Mouse (Mus musculus): ENCODE results near the gene Rab4a. TPM values are rescaled to one million over a fixed set of nuclear protein-coding genes. Genes with fewer than 3 reads are reported as not detected.

Rab4a gene
- polyA plus RNA-seq, 1 experiment from 2014 or later, result 64.3 TPM

- 77% methylated on average over 9 of the region's 9 CpGs for WGBS
- no peaks in the 10 kb centered on the region for H3K36me3 ChIP-seq (ENCODE audit: control insufficient read depth, insufficient read depth, low read length)
- no peak for ATAC-seq (ENCODE audit: low FRiP score)
- no peaks in the 10 kb centered on the region for H3K4me1 ChIP-seq (replicated peaks; ENCODE audit: control insufficient read depth, insufficient read depth, low read length)
- no peak overlapping the region for H3K4me2 ChIP-seq (replicated peaks; ENCODE audit: low read depth, low read length)
- H3K9me3 ChIP-seq (ENCODE audit: control insufficient read depth, low read length), result no peaks in the 10 kb centered on the region
- no peak overlapping the region for H3K9ac ChIP-seq (ENCODE audit: low read depth, low read length)
- no peak overlapping the region for H3K27ac ChIP-seq (ENCODE audit: low read depth, low read length)
- DNase-seq (ENCODE audit: low spot score), result no peak
- H3K4me3 ChIP-seq (ENCODE audit: low read depth, low read length), result no peak overlapping the region
- no peaks in the 10 kb centered on the region for H3K27me3 ChIP-seq (ENCODE audit: control insufficient read depth, insufficient read depth, low read length)
Observed at GRCm38 (mm10) chr8:123872048-123872447, 66.3 kb downstream of the Rab4a start.

GRCm38 (mm10) chr8:123873364-123873763 lies 67.6 kb downstream of the Rab4a start:
- ATAC-seq (ENCODE audit: low FRiP score) (no peak), DNase-seq (ENCODE audit: low spot score) (no peak)
- no peaks in the 10 kb centered on the region for H3K27me3 ChIP-seq (ENCODE audit: control insufficient read depth, insufficient read depth, low read length)
- 82% methylated on average over 6 of the region's 6 CpGs for WGBS
- no peak overlapping the region for H3K4me3 ChIP-seq (ENCODE audit: low read depth, low read length)
- H3K36me3 ChIP-seq (ENCODE audit: control insufficient read depth, insufficient read depth, low read length), result no peaks in the 10 kb centered on the region
- H3K9me3 ChIP-seq (ENCODE audit: control insufficient read depth, low read length), result no peaks in the 10 kb centered on the region
- H3K4me1 ChIP-seq (replicated peaks; ENCODE audit: control insufficient read depth, insufficient read depth, low read length), result no peaks in the 10 kb centered on the region
- no peak overlapping the region for H3K4me2 ChIP-seq (replicated peaks; ENCODE audit: low read depth, low read length)
- H3K27ac ChIP-seq (ENCODE audit: low read depth, low read length), result no peak overlapping the region
- H3K9ac ChIP-seq (ENCODE audit: low read depth, low read length), result no peak overlapping the region

GRCm38 (mm10) chr8:123874324-123874723 lies 68.5 kb downstream of the Rab4a start:
- H3K36me3 ChIP-seq (ENCODE audit: control insufficient read depth, insufficient read depth, low read length), result no peaks in the 10 kb centered on the region
- ATAC-seq (ENCODE audit: low FRiP score) (no peak), DNase-seq (ENCODE audit: low spot score) (no peak)
- no peak overlapping the region for H3K27ac ChIP-seq (ENCODE audit: low read depth, low read length)
- no peaks in the 10 kb centered on the region for H3K9me3 ChIP-seq (ENCODE audit: control insufficient read depth, low read length)
- no peaks in the 10 kb centered on the region for H3K4me1 ChIP-seq (replicated peaks; ENCODE audit: control insufficient read depth, insufficient read depth, low read length)
- no peak overlapping the region for H3K4me3 ChIP-seq (ENCODE audit: low read depth, low read length)
- no peak overlapping the region for H3K9ac ChIP-seq (ENCODE audit: low read depth, low read length)
- no peak overlapping the region for H3K4me2 ChIP-seq (replicated peaks; ENCODE audit: low read depth, low read length)
- H3K27me3 ChIP-seq (ENCODE audit: control insufficient read depth, insufficient read depth, low read length), result no peaks in the 10 kb centered on the region
- 83% methylated on average over 11 of the region's 11 CpGs for WGBS

- no peaks in the 10 kb centered on the region for H3K36me3 ChIP-seq (ENCODE audit: control insufficient read depth, insufficient read depth, low read length)
- no peak overlapping the region for H3K4me2 ChIP-seq (replicated peaks; ENCODE audit: low read depth, low read length)
- H3K9me3 ChIP-seq (ENCODE audit: control insufficient read depth, low read length), result no peaks in the 10 kb centered on the region
- WGBS, result 93% methylated on average over 2 of the region's 2 CpGs
- DNase-seq (ENCODE audit: low spot score) (no peak), ATAC-seq (ENCODE audit: low FRiP score) (no peak)
- H3K27ac ChIP-seq (ENCODE audit: low read depth, low read length), result no peak overlapping the region
- no peak overlapping the region for H3K9ac ChIP-seq (ENCODE audit: low read depth, low read length)
- no peaks in the 10 kb centered on the region for H3K4me1 ChIP-seq (replicated peaks; ENCODE audit: control insufficient read depth, insufficient read depth, low read length)
- no peaks in the 10 kb centered on the region for H3K27me3 ChIP-seq (ENCODE audit: control insufficient read depth, insufficient read depth, low read length)
- no peak overlapping the region for H3K4me3 ChIP-seq (ENCODE audit: low read depth, low read length)
Observed at GRCm38 (mm10) chr8:123877865-123878264, 72.1 kb downstream of the Rab4a start.

GRCm38 (mm10) chr8:123880271-123880670 lies 74.5 kb downstream of the Rab4a start:
- Histone ChIP-seq H3K36me3 (ENCODE audit: control insufficient read depth, insufficient read depth, low read length) (no peaks in the 10 kb centered on the region), H3K9ac (ENCODE audit: low read depth, low read length) (no peak overlapping the region), H3K9me3 (ENCODE audit: control insufficient read depth, low read length) (no peaks in the 10 kb centered on the region), H3K4me3 (ENCODE audit: low read depth, low read length) (no peak overlapping the region), H3K4me2 (replicated peaks; ENCODE audit: low read depth, low read length) (no peak overlapping the region), H3K27me3 (ENCODE audit: control insufficient read depth, insufficient read depth, low read length) (no peaks in the 10 kb centered on the region), H3K27ac (ENCODE audit: low read depth, low read length) (no peak overlapping the region), H3K4me1 (replicated peaks; ENCODE audit: control insufficient read depth, insufficient read depth, low read length) (peaks cover 7% of the 10 kb centered on the region; the same call in 1 of the 2 replicates)
- 66% methylated on average over 10 of the region's 10 CpGs for WGBS
- no peak for ATAC-seq (ENCODE audit: low FRiP score)
- DNase-seq (ENCODE audit: low spot score), result no peak

GRCm38 (mm10) chr8:123880821-123881350 lies 75.1 kb downstream of the Rab4a start:
- no peak overlapping the region for H3K27ac ChIP-seq (ENCODE audit: low read depth, low read length)
- no peak overlapping the region for H3K9ac ChIP-seq (ENCODE audit: low read depth, low read length)
- H3K4me3 ChIP-seq (ENCODE audit: low read depth, low read length), result no peak overlapping the region
- H3K36me3 ChIP-seq (ENCODE audit: control insufficient read depth, insufficient read depth, low read length), result no peaks in the 10 kb centered on the region
- no peaks in the 10 kb centered on the region for H3K27me3 ChIP-seq (ENCODE audit: control insufficient read depth, insufficient read depth, low read length)
- H3K9me3 ChIP-seq (ENCODE audit: control insufficient read depth, low read length), result no peaks in the 10 kb centered on the region
- H3K4me1 ChIP-seq (replicated peaks; ENCODE audit: control insufficient read depth, insufficient read depth, low read length), result peaks cover 7% of the 10 kb centered on the region; the same call in 1 of the 2 replicates
- DNase-seq (ENCODE audit: low spot score) (no peak), ATAC-seq (ENCODE audit: low FRiP score) (no peak)
- 63% methylated on average over 4 of the region's 4 CpGs for WGBS
- H3K4me2 ChIP-seq (replicated peaks; ENCODE audit: low read depth, low read length), result no peak overlapping the region

GRCm38 (mm10) chr8:123882412-123882811 lies 76.6 kb downstream of the Rab4a start:
- WGBS, result 81% methylated on average over 2 of the region's 2 CpGs
- H3K27ac ChIP-seq (ENCODE audit: low read depth, low read length), result no peak overlapping the region
- no peaks in the 10 kb centered on the region for H3K36me3 ChIP-seq (ENCODE audit: control insufficient read depth, insufficient read depth, low read length)
- peaks cover 7% of the 10 kb centered on the region; the same call in 1 of the 2 replicates for H3K4me1 ChIP-seq (replicated peaks; ENCODE audit: control insufficient read depth, insufficient read depth, low read length)
- no peaks in the 10 kb centered on the region for H3K9me3 ChIP-seq (ENCODE audit: control insufficient read depth, low read length)
- H3K4me2 ChIP-seq (replicated peaks; ENCODE audit: low read depth, low read length), result no peak overlapping the region
- DNase-seq (ENCODE audit: low spot score) (no peak), ATAC-seq (ENCODE audit: low FRiP score) (no peak)
- no peak overlapping the region for H3K4me3 ChIP-seq (ENCODE audit: low read depth, low read length)
- no peaks in the 10 kb centered on the region for H3K27me3 ChIP-seq (ENCODE audit: control insufficient read depth, insufficient read depth, low read length)
- H3K9ac ChIP-seq (ENCODE audit: low read depth, low read length), result no peak overlapping the region

GRCm38 (mm10) chr8:123883094-123883493 lies 77.3 kb downstream of the Rab4a start:
- Histone ChIP-seq H3K9ac (ENCODE audit: low read depth, low read length) (no peak overlapping the region), H3K9me3 (ENCODE audit: control insufficient read depth, low read length) (no peaks in the 10 kb centered on the region), H3K27me3 (ENCODE audit: control insufficient read depth, insufficient read depth, low read length) (no peaks in the 10 kb centered on the region), H3K4me2 (replicated peaks; ENCODE audit: low read depth, low read length) (no peak overlapping the region), H3K4me3 (ENCODE audit: low read depth, low read length) (no peak overlapping the region), H3K4me1 (replicated peaks; ENCODE audit: control insufficient read depth, insufficient read depth, low read length) (peaks cover 7% of the 10 kb centered on the region; the same call in 1 of the 2 replicates), H3K27ac (ENCODE audit: low read depth, low read length) (no peak overlapping the region), H3K36me3 (ENCODE audit: control insufficient read depth, insufficient read depth, low read length) (no peaks in the 10 kb centered on the region)
- DNase-seq (ENCODE audit: low spot score), result no peak
- 66% methylated on average over 4 of the region's 4 CpGs for WGBS
- ATAC-seq (ENCODE audit: low FRiP score), result no peak

Measured in hindbrain, embryonic 11.5 days (tissue).